Mouse (Mus musculus): ENCODE measurements around the gene 1700056E22Rik. TPM values are rescaled to one million over a fixed set of nuclear protein-coding genes. Genes with fewer than 3 reads are reported as not detected.

Gene 1700056E22Rik
- polyA plus RNA-seq, 1 experiment from 2014 or later, result 1.8 TPM

DNA sequence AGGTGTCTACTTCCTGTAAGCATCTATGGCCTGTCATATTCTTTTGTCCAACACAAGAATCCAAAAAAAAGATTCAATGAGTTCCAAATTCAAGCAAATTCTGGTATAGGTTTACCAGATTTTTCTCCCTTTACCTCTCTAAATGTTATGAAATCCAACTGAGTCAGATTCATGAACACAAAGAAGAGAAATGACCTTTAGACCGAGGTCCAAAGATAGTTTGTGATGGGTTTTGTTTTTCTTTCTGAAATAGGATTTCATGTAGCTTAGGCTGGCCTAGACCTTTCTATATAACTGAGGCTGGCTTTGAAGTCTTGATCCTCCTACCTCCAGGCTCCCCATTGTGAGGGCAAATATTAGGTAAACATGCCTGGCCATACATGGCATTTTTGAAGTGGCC lies 27.8 kb upstream of the 1700056E22Rik start:
- no peak overlapping the region for H3K4me3 ChIP-seq
- H3K4me2 ChIP-seq (replicated peaks), result no peak overlapping the region
- no peak for ATAC-seq (ENCODE audit: low FRiP score, low read depth)
- no peaks in the 10 kb centered on the region for H3K9me3 ChIP-seq
- 88% methylated on average over 1 of the region's 1 CpGs for WGBS
- no peak overlapping the region for H3K9ac ChIP-seq
- H3K36me3 ChIP-seq, result no peaks in the 10 kb centered on the region
- no peak overlapping the region for H3K27ac ChIP-seq
- H3K27me3 ChIP-seq, result no peaks in the 10 kb centered on the region
- no peaks in the 10 kb centered on the region for H3K4me1 ChIP-seq

- no peak overlapping the region for H3K9ac ChIP-seq
- ATAC-seq (ENCODE audit: low FRiP score, low read depth), result no peak
- H3K27ac ChIP-seq, result no peak overlapping the region
- no peaks in the 10 kb centered on the region for H3K27me3 ChIP-seq
- no peak overlapping the region for H3K4me3 ChIP-seq
- no peak overlapping the region for H3K4me2 ChIP-seq (replicated peaks)
- WGBS, result 57% methylated on average over 4 of the region's 4 CpGs
- H3K4me1 ChIP-seq, result no peaks in the 10 kb centered on the region
- no peaks in the 10 kb centered on the region for H3K9me3 ChIP-seq
- no peaks in the 10 kb centered on the region for H3K36me3 ChIP-seq
Observed at GRCm38 (mm10) chr1:184060828-184061734, 27.0 kb upstream of the 1700056E22Rik start.

GRCm38 (mm10) chr1:184060381-184060780 lies 26.3 kb upstream of the 1700056E22Rik start:
- no peaks in the 10 kb centered on the region for H3K4me1 ChIP-seq
- H3K9ac ChIP-seq, result no peak overlapping the region
- no peak overlapping the region for H3K27ac ChIP-seq
- no peak overlapping the region for H3K4me3 ChIP-seq
- 70% methylated on average over 9 of the region's 9 CpGs for WGBS
- no peak overlapping the region for H3K4me2 ChIP-seq (replicated peaks)
- H3K27me3 ChIP-seq, result no peaks in the 10 kb centered on the region
- no peaks in the 10 kb centered on the region for H3K9me3 ChIP-seq
- H3K36me3 ChIP-seq, result no peaks in the 10 kb centered on the region
- no peak for ATAC-seq (ENCODE audit: low FRiP score, low read depth)

GRCm38 (mm10) chr1:184059814-184060213 lies 25.7 kb upstream of the 1700056E22Rik start:
- ATAC-seq (ENCODE audit: low FRiP score, low read depth), result peak; percentile 40; the same call in 1 of the 2 replicates
- 76% methylated on average over 3 of the region's 3 CpGs for WGBS
- no peaks in the 10 kb centered on the region for H3K27me3 ChIP-seq
- no peaks in the 10 kb centered on the region for H3K36me3 ChIP-seq
- no peaks in the 10 kb centered on the region for H3K4me1 ChIP-seq
- no peak overlapping the region for H3K4me2 ChIP-seq (replicated peaks)
- H3K9ac ChIP-seq, result no peak overlapping the region
- H3K9me3 ChIP-seq, result no peaks in the 10 kb centered on the region
- no peak overlapping the region for H3K27ac ChIP-seq
- no peak overlapping the region for H3K4me3 ChIP-seq

- ATAC-seq (ENCODE audit: low FRiP score, low read depth), result no peak
- no peak overlapping the region for H3K27ac ChIP-seq
- H3K9ac ChIP-seq, result no peak overlapping the region
- 80% methylated on average over 8 of the region's 8 CpGs for WGBS
- H3K4me1 ChIP-seq, result no peaks in the 10 kb centered on the region
- no peaks in the 10 kb centered on the region for H3K27me3 ChIP-seq
- no peak overlapping the region for H3K4me3 ChIP-seq
- H3K9me3 ChIP-seq, result no peaks in the 10 kb centered on the region
- H3K36me3 ChIP-seq, result no peaks in the 10 kb centered on the region
- no peak overlapping the region for H3K4me2 ChIP-seq (replicated peaks)
Observed at GRCm38 (mm10) chr1:184058206-184058605, 24.1 kb upstream of the 1700056E22Rik start.

GRCm38 (mm10) chr1:184054176-184054575 lies 20.1 kb upstream of the 1700056E22Rik start:
- no peak overlapping the region for H3K27ac ChIP-seq
- H3K4me1 ChIP-seq, result peaks cover 12% of the 10 kb centered on the region
- no peak for ATAC-seq (ENCODE audit: low FRiP score, low read depth)
- H3K36me3 ChIP-seq, result no peaks in the 10 kb centered on the region
- 89% methylated on average over 2 of the region's 2 CpGs for WGBS
- H3K4me2 ChIP-seq (replicated peaks), result no peak overlapping the region
- H3K9ac ChIP-seq, result no peak overlapping the region
- no peaks in the 10 kb centered on the region for H3K9me3 ChIP-seq
- no peaks in the 10 kb centered on the region for H3K27me3 ChIP-seq
- H3K4me3 ChIP-seq, result no peak overlapping the region

- no peak overlapping the region for H3K27ac ChIP-seq
- no peak overlapping the region for H3K4me2 ChIP-seq (replicated peaks)
- H3K4me3 ChIP-seq, result no peak overlapping the region
- ATAC-seq (ENCODE audit: low FRiP score, low read depth), result no peak
- 82% methylated on average over 4 of the region's 4 CpGs for WGBS
- H3K4me1 ChIP-seq, result peaks cover 12% of the 10 kb centered on the region
- no peak overlapping the region for H3K9ac ChIP-seq
- H3K27me3 ChIP-seq, result no peaks in the 10 kb centered on the region
- no peaks in the 10 kb centered on the region for H3K36me3 ChIP-seq
- H3K9me3 ChIP-seq, result no peaks in the 10 kb centered on the region
Observed at GRCm38 (mm10) chr1:184053711-184054110, 19.6 kb upstream of the 1700056E22Rik start.

DNA sequence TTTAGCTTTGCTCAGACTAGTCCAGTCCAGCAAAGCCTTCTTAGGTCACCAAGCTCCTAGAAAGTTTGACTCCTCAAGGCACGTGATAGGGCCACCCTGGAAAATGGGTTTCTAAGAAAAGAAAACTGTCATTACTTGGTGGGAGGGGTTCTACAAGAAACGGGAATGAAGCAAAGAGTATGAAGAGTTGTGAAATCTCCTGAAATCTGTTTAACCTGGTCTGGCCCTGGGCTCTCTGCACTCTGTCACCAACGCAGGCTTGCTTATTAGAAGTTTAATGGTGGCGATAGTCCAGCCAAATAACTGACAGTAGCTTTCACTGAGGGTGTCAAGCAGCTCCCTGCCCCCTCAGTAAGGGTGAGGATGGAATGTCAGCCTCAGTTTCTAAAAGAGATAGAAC lies 19.0 kb upstream of the 1700056E22Rik start:
- Histone ChIP-seq H3K4me2 (replicated peaks) (no peak overlapping the region), H3K27ac (no peak overlapping the region), H3K9me3 (no peaks in the 10 kb centered on the region), H3K9ac (no peak overlapping the region), H3K27me3 (no peaks in the 10 kb centered on the region), H3K4me1 (peaks cover 12% of the 10 kb centered on the region), H3K36me3 (no peaks in the 10 kb centered on the region), H3K4me3 (no peak overlapping the region)
- no peak for ATAC-seq (ENCODE audit: low FRiP score, low read depth)
- WGBS, result 73% methylated on average over 4 of the region's 4 CpGs

DNA sequence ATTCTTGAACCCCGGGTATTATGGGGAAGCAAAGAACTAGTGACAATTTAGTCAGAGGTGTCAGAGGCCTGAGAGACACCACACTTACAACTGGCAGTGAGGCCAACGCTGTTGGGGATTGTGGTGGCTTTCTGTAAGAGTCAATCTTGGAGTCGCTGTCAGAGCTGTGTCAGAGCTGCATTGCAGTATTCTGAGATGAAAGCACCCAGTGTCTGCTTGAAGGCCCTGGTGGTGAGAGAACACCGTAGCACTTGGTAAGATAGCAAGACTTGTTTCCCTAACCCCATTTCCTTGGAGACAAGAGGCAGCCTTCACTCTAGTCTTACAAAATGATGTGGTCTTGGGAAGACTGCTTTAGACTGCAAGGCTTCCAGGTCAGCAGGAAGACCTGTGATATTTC lies 18.2 kb upstream of the 1700056E22Rik start:
- 64% methylated on average over 4 of the region's 4 CpGs for WGBS
- Histone ChIP-seq H3K27me3 (no peaks in the 10 kb centered on the region), H3K4me1 (peaks cover 12% of the 10 kb centered on the region), H3K27ac (no peak overlapping the region), H3K4me3 (no peak overlapping the region), H3K4me2 (replicated peaks) (no peak overlapping the region), H3K36me3 (no peaks in the 10 kb centered on the region), H3K9me3 (no peaks in the 10 kb centered on the region), H3K9ac (no peak overlapping the region)
- ATAC-seq (ENCODE audit: low FRiP score, low read depth), result no peak

- no peaks in the 10 kb centered on the region for H3K9me3 ChIP-seq
- peaks cover 13% of the 10 kb centered on the region for H3K4me1 ChIP-seq
- H3K27me3 ChIP-seq, result no peaks in the 10 kb centered on the region
- H3K4me3 ChIP-seq, result no peak overlapping the region
- no peak overlapping the region for H3K4me2 ChIP-seq (replicated peaks)
- no peak for ATAC-seq (ENCODE audit: low FRiP score, low read depth)
- 15% methylated on average over 6 of the region's 6 CpGs for WGBS
- no peak overlapping the region for H3K27ac ChIP-seq
- no peaks in the 10 kb centered on the region for H3K36me3 ChIP-seq
- H3K9ac ChIP-seq, result no peak overlapping the region
Observed at GRCm38 (mm10) chr1:184051824-184052223, 17.7 kb upstream of the 1700056E22Rik start.

GRCm38 (mm10) chr1:184051286-184051685 lies 17.2 kb upstream of the 1700056E22Rik start:
- Histone ChIP-seq H3K4me3 (no peak overlapping the region), H3K4me1 (peaks cover 18% of the 10 kb centered on the region), H3K27ac (no peak overlapping the region), H3K36me3 (no peaks in the 10 kb centered on the region), H3K27me3 (no peaks in the 10 kb centered on the region), H3K9ac (no peak overlapping the region), H3K4me2 (replicated peaks) (no peak overlapping the region), H3K9me3 (no peaks in the 10 kb centered on the region)
- 53% methylated on average over 1 of the region's 1 CpGs for WGBS
- no peak for ATAC-seq (ENCODE audit: low FRiP score, low read depth)

DNA sequence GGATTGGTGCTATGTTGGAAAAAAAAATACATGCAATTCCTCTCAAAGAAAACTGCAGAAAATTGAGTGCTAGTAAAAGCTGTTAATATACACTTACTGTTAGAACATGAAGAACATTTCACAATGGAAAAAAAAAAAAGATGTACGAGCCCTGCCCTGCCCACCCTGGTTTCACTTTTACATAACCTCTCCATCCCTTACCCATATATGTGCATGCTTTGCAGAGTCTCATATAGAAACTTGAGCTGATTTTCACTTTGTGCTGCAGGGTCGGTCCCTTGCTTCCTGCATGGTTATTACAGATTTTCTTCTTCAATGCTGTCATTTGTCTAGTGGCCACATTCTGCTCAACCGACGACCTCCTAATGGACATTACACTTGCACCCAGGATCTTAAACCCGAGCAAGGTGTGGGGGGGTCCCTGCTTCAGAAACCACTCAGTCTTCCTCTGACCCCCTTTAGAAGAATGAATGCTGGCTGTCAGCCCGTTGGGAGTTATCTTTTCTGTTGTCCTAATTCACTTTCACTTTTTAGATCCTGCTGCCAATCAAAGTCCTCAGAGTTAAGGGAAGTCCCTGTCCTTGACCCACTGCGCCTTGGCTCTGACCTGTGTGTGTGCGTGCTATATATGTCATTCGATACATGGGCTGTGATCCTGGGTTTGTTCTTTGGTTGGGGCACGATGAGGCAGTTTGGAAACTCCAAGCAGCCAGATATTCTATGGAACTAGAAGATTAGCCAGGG lies 14.7 kb upstream of the 1700056E22Rik start:
- no peak overlapping the region for H3K4me2 ChIP-seq (replicated peaks)
- H3K27me3 ChIP-seq, result no peaks in the 10 kb centered on the region
- H3K4me3 ChIP-seq, result no peak overlapping the region
- no peaks in the 10 kb centered on the region for H3K9me3 ChIP-seq
- H3K36me3 ChIP-seq, result no peaks in the 10 kb centered on the region
- peaks cover 28% of the 10 kb centered on the region for H3K4me1 ChIP-seq
- WGBS, result 65% methylated on average over 10 of the region's 10 CpGs
- H3K9ac ChIP-seq, result no peak overlapping the region
- no peak overlapping the region for H3K27ac ChIP-seq
- no peak for ATAC-seq (ENCODE audit: low FRiP score, low read depth)
